Mouse (Mus musculus): ENCODE results near the gene Il16.

Il16 gene

DNA sequence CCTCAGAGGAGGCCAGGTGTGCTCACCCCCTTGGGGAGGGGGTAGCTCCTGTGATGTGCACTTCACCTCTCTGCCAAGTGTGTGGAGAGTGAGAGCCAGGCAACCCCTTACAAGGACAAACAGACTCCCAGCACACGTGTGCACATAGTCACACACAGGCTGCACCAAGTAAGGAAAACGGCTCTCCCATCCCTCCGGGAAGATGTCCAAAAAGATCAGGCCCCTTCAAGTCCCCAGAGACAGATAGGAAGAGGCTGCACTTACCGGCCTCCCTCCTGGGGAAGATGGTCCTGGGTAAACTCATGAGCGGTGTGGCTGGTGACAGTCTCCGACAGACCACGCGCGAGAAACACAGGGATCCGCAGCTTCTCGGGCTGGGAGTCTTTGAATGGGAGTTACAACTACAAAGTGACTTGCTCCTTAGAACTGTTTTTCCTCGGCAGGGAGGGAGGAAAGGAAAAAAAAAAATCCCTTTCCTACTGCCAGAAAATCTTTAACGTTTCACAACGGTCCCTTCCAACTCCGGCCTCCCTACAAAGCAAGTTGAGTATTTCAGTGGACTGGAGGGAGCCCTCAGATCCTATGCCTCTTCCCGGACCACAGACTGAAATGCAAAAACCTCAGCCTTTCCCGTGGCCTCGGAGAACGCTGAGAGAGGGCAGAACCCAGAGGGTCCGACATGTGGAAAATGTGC lies at the start of gene Il16:
Gene Il16 (minus strand): TSS at position 314 of the 694 bp plus-strand sequence.
- DNase-seq (ENCODE audit: low spot score), result no peak

DNA sequence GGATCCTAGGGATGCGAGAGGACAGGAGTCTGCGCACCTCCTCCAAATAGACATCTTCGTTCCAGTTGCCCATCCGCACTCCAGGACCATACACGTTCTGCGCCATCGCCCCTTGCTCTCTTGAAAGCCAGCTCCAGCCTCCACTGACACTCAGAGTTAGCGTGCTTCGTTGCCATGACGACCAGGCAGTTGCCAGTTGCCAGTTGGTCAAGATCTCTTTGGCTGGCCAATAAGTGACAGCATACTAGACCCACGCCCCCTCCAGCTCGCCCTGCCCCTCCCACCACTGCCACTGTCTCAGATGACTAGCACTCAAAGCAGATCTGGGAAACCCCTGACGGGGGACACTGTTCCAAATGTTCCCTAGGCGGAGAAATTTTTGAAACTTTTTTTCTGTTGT lies 49.2 kb upstream of the Il16 start, which contains the start of gene Cfap161:
Gene Cfap161 (minus strand): TSS at position 176 of the 400 bp plus-strand sequence.
- DNase-seq (ENCODE audit: low spot score), result peak; percentile 73

DNA sequence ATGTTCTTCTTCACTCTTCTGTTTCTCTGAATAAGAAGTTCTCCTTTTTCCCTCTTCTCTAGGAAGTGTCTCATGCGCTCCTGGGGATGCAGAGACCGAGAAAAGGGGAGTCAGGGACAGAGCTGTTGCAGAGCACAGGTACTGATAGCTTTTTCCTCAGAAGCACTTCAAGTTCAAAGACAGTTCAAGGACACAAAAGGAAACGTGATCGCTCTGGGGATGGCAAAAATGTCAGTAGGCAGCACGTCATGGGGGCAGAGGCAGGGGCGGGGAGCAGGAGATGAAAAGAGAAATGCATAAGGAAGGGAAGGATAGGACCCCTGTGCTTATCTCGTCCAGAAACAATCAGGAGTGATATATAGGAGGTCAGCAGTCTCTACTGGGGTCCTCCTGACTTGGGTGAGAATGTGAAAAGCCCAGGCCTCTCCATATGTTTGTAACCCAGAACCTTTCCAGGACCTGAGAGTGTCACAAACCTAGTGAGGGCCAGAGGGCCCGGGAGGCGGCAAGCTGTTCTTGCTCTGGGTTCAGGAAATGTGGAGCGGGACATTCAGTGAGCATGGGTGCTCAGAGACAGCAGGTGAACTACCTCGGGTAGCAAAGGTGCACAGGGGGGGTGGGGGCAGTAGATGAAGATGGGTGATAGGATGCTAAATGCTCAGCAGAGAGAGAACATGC lies 48.6 kb upstream of the Il16 start:
- no peak for DNase-seq (ENCODE audit: low spot score)

DNA sequence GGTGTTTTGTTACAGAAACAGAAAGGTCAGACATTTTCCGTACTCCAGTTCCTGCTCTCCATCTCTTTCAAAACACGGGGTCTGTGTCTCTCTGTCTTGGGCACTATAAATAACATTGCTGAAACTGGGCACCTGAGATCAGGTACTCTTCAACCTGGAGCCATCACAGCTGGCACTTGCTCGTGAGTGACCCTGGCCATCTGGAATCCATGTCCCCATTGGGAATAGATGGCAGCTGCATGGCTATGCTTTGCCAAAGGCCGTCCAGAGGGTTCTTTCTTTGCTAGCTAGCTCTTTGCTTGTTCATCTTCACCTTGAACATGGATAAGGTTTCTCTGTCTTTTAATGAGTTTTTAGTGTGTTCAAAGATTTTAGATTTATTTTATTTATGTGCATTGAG lies 35.4 kb upstream of the Il16 start:
- no peak for DNase-seq (ENCODE audit: low spot score)

DNA sequence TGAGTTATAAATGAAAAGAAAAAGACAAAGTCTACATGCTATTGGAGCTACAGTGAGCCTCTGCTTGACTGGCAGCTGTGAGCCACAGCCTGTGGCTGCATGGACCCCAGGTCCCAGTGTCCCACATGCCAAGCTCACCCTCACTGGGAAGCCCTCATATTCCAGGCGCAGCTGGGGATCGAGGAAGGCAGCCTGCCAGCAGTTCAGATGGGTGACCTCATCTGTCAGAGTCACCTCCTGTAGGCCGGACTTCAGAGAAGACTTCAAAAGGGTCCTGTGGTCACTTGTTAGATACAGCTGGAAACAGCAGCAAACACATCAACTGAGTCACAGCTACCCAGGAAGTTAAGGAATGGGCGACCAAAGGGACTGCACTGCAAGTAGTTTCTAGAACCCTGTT lies 34.5 kb upstream of the Il16 start:
- DNase-seq (ENCODE audit: low spot score), result no peak

DNA sequence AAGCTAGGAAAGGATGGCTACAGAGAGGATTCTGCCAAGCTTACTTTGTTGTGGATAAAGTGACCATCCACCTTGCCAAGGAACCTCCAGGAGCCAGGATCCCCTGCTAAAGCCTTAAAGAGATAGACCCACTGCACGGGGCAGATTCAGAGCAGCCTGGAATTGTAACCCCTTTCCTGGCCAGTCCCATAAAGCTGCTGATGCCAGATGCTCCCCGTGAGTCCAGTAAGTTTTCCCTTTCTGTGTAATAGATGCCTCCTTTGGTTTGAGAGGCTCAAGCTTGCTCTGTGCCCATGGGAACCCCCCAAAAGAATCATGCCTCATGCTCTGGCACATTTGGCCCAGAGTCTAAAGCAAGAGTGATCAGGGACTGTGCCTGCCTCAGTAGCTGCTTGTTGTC lies 33.5 kb upstream of the Il16 start:
- DNase-seq (ENCODE audit: low spot score), result no peak

DNA sequence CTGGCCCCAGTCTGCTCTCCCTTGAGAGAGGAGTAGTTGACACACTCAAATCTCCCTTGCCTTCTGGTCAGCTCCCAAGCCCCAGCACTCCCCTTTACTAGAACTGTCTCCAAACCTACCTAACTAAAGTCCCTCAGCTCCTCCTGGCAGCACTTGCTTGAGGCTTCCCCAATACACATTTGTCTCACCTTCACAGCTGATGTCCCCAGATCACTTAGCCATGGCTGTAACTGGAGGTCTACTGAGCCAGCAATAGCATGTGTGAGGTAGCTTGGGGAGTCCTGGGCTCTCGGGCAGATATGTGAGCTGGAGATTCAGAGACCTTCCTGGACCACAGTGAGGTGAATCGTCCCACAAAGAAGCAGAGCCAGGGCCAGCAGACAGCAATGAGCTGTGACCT lies 33.0 kb upstream of the Il16 start:
- no peak for DNase-seq (ENCODE audit: low spot score)

DNA sequence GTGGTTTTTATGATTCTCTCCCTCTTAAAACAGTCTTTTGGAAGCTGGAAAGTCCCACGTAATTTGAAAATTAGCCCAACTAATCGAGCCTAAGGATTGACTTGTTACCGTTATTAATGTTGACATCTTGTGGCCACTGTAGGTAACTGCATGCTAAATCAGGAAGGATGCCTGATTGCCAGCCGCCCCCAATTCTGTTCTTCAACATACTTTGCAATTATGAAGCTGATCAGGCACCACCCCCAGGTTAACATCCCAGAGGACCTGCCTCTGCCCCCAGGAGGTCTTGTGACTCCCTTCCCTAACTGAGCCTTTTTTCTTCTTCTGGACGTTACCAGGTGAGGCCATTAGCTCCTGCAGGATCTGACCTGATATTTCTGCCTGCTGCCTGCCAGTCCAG lies 29.2 kb upstream of the Il16 start:
- no peak for DNase-seq (ENCODE audit: low spot score)

DNA sequence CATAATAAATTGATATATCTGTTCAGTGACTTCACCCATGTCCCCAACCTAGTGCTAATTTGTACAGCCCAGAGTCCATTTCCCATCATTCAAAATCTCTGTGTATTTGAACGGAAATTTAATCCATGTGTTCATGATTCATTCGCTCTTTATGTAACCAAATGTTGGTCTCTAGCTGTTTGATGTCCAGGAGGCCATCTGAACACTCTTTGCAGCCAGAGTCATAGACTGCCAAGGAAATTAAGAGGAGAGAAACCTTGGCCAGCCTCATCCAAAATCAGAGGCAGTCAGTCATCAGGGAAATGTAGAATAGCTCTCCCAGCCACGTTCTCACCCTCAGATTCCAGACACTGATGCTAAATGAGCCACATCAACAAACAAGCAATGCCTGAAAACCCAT lies 18.1 kb upstream of the Il16 start:
- DNase-seq (ENCODE audit: low spot score), result no peak

DNA sequence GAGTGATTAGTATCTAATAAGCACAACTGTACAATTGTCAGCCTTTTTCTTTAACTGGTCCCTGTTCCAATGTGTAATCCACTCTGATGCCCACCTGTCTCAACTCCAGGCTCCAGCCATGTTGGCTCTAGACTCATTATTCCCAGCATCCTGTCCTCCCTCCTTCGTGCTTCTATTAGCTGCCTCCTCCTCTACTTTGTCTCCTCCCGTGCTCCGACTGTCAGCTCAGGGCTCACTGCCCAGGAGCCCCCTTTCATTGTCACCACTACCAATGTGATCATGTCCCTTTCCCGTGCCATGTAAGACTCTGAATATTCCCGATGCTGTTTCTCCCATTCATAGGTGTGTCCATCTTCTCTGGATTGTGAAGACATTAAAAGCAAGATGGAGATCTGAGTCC lies 16.8 kb upstream of the Il16 start:
- DNase-seq (ENCODE audit: low spot score), result no peak

DNA sequence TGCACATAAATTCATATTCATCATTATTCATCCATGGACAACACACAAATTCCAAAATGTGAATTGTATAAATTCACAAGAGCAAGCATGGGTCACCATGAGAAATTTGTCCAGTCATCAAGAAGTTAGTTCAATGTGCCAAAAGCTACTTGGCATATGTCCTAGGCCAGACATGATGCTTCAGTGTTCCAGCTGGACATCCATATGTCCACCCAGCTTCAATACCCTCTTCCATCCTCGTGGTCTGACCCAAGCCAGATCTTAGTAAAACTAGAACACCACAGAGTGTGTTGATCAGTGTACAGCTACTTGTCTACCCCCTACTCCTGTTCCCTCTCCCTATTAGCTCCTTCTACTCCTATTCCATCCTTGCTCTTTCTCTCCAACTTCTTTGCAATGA lies 5.5 kb upstream of the Il16 start:
- no peak for DNase-seq (ENCODE audit: low spot score)

DNA sequence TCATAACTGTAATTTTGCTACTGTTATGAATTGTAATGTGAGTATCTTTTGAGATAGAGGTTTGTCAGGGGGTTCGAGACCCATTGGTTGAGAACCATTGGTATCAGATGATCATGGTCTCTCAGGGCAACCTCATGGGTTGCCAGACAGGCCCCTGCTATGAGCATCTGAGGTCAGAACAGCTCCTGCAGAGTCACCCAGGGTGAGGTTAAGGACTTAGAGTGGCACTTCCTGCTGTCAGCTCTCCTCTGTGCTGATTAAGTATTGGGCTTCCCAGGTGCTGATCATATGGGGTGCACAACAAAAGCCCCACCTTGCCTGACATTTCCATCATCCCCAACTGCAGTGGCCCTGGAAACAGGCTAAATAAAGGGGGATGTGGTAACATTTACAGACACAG lies 2.9 kb upstream of the Il16 start:
- DNase-seq (ENCODE audit: low spot score), result no peak

DNA sequence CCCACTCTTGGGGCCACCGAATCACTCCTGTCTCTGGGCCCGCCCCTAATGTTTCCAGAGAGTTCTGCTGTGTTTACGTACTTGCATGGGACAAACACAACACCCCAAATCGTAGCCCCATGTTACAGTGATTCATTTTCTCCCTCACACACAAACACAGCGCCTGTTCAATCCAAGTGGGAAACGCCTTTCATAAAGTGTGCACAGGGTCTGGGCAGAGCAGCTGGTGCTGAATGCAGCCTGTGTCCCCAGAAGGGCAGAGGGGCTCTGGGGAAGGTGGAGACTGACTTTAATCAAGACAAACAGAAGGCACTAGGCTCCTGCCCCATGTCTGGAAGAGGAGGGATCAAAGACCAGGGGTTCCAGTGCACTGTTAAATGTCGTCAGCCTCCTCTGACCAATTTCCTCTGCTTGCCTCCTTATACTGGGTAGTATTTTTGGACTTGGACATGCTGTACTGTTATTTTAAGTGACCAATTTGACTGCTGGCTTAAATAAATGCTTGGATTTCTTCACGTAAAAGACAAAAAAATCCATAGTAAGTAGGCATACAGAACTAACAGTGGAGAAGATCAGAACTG lies 671 bp upstream of the Il16 start:
- DNase-seq (ENCODE audit: low spot score), result no peak

DNA sequence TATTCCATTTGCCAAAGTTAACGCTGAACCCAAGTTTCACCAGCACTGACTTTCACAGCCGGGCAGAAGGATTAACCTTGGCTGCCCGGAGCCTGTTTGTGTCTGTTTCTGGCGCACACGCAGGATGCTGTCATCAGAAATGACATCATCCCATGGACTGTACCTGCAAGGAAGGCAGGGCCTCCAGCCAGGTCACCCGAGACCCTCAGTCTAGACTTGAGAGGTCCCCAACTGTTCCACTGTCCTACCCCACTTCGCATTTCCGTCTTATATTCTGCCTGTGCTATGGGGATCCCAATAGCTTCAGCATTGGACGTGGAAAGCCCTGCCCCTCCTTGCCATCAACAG lies 487 bp downstream of the Il16 start:
- no peak for DNase-seq (ENCODE audit: low spot score)

DNA sequence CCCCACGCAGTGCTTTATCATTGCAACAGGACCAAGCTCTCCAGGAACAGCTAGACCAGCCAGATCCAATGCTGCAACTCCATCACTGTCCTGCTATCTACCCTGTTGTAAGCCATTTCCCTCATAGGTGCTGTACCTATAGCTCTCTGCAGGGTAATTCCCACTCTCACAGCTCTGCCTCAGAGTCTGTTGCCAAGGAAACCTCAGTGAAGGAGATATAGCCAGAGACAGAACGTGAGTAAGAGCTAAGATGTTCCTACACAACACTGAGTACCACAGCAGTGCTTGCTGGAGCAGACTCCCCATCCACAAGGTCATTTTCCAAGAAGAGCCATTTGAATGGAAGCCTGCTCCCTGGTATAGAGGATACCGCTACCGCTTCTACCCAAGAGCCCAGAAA lies 1.3 kb downstream of the Il16 start:
- no peak for DNase-seq (ENCODE audit: low spot score)

DNA sequence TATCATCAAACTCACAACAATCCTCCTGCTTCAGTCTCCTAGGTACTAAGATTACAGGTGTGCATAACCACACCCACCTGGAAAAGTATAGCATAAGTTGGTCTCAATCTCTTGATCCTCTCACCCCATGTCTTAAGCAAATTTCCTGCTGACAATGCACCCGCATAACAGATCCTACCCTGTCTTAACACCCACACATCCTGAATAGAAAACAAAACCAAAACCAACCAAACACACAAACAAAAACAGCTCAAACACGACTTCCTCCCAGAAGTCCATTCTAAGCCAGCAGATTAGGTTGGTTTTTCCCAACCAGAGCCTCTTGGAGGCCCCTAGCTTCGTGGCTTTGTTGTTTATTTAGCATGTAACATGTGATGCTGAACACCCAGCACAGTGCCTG lies 2.8 kb downstream of the Il16 start:
- no peak for DNase-seq (ENCODE audit: low spot score)

DNA sequence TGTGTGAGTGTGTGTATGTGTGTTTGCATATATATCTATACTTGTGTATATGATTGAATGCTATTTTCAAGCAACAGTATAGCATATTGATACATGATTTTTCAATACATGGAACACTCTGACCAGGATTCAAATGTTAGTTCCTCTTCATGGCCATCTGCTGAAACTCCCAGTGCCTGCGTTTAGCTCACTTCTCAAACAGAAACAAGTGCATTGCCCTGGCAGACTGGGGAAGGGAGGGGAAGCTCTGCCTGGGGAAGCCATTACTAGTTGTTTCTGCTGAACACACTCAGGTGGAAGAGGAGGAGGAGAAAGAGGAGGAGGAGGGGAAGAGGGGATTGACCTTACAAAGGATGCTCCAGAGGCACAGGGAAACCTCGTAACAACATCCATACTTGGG lies 3.5 kb downstream of the Il16 start:
- no peak for DNase-seq (ENCODE audit: low spot score)

DNA sequence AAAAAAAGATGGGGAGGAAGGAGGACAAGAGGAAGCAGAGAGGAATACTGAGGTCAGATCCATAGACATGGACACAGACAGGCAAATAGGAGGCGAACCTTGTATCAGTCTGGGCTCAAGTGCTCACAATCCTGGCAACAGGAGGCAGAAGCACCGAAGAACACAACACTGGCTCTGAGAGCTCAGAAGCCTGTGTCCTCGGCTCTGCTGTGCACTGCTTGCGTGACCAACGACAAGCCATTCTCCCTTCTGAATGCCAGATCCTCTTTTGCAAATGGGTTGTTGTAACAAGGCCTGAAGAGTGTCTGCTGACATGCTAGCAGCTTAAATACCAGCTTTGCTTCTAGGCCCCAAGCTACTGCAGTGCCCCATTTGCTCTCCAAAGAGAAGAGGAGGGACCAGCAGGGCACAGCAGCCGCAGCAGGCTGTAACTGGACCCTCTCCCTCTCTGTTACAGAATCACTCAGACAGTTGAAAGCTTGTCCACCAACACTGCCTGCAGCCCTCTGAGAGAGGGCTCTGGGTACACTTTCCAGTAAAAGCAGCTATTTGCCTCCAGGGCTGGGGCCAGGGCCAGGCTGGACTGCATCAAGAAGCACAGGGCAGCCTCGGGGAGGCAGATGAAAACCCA lies 5.7 kb downstream of the Il16 start:
- DNase-seq (ENCODE audit: low spot score), result no peak

DNA sequence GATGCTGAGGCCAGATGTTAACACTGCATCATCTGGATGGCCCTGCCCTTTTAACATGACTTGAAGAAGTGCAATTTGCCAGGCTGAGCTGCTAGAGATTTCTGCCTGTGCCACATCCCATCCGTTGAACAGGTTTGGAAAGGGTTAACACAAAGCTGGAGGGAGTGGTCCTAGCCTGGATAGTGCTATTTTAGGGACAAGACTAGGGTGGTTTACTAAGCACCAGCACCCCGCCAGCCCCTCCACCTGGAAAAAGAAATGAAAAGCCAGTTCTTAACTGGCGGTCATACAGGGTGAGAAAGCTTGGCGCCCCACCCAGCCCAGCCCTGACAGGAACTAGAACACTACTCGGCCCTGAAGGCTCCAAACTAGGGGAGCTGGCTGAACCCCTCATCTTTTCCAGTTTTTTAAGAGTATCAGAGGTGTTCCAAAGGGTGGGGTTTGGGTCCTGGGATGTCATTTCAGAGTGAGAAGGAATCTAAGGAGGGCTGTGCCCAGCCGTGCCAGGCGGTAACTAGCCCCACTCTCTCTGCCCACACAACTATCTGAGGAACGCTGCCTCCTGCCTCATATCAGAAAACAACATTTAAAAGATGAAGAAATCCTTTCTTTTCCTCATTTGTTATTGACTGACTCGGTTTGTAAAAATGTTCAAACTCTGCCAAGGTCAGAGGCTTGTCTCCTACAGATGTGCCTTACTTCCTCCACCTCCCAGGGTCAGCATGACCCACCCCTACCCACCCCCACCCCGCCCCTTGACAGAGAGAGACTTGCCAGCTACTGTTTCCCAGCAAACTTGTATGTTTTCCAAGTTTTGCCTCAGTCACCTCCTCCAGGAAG lies 6.7 kb downstream of the Il16 start:
- no peak for DNase-seq (ENCODE audit: low spot score)

DNA sequence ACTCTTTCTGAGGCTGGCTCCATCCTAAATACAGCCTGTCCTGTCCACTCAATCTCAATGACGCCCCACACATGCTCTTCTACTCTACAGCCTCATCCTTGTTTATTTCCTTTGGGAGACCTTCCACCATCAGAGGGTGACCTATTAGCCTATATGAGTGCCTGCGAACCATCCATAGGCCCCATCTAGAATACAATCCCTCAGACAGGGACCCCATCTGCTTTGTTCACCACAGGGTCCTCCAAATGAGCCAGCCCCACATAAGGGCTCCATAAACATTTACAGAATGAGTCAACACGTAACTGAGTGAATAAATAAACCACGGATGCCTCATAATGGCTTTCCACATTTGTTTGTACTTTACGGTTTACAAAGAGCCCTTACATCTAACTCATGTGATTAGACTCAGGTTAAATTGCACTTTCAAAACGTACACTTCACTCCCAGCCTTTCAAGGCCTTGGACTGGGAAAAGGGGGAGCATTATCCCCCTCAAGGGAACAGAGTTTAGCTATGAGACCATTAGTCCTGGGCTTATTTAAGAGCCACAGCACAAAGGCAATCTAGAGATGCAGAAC lies 7.5 kb downstream of the Il16 start:
- no peak for DNase-seq (ENCODE audit: low spot score)

DNA sequence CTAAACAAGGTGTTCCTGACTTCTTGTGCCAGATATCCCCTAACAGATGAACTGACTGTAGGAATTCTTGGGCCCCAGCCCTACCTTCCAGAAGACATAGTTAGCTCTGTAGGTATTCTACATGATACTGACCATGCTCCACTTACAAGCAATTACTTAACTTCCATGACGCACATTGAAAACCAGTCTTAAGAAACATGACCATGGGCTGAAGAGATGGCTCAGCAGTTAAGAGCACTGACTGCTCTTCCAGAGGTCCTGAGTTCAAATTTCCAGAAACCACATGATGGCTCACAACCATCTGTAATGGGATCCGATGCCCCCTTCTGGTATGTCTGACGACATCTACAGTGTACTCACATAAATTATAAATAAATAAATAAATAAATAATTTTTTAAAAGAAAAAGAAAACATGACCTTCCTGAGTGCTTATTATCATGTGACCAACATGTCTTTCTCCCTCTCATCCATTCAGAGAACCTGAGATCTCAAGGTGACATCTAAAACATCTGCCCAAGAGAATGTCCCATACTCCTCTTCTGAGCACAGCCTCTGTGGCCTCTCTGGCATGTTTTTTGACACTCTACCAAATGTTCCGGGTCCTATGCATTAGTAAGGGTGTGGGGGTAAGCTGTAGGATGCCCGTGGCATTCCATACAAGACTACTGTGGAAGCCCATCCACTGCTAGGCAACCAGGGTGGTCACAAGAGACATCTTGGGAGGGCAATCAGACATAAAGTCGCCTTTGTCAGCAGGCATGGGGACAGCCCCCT lies 9.0 kb downstream of the Il16 start:
- no peak for DNase-seq (ENCODE audit: low spot score)

Measured in yolk sac, embryonic 10.5 days (tissue).